Mouse (Mus musculus) retina, postnatal 1 day (tissue): Measurements from ENCODE around the gene Orai2.
"Not testable (repeated sequence)": the region's sequence is repeated elsewhere in the genome, so short reads cannot be mapped to it uniquely, and the experiment has no call there.

ENCODE experiments used
- DNase-seq: peaks from one replicate; pipeline ENCODE4 v3.0.0-alpha.2; 2012

The Orai2 gene

GRCm38 (mm10) chr5:136170512-136171362 lies at the start of gene Orai2:
Gene Orai2 (minus strand): TSS chr5:136170713.
- DNase-seq: peak; percentile 90

GRCm38 (mm10) chr5:136218585-136218984 lies 48.1 kb upstream of the Orai2 start:
- DNase-seq: no peak

GRCm38 (mm10) chr5:136217932-136218381 lies 47.4 kb upstream of the Orai2 start:
- no peak for DNase-seq

GRCm38 (mm10) chr5:136217004-136217665 lies 46.6 kb upstream of the Orai2 start:
- DNase-seq: no peak

- DNase-seq: peak; percentile 59
Measured at GRCm38 (mm10) chr5:136215958-136216357, 45.4 kb upstream of the Orai2 start.

GRCm38 (mm10) chr5:136215211-136215610 lies 44.7 kb upstream of the Orai2 start:
- no peak for DNase-seq

GRCm38 (mm10) chr5:136213716-136214115 lies 43.2 kb upstream of the Orai2 start:
- no peak for DNase-seq

- no peak for DNase-seq
Measured at GRCm38 (mm10) chr5:136212716-136213115, 42.2 kb upstream of the Orai2 start.

GRCm38 (mm10) chr5:136211341-136212102 lies 41.0 kb upstream of the Orai2 start:
- DNase-seq: not testable (repeated sequence)

- no peak for DNase-seq
Measured at GRCm38 (mm10) chr5:136210549-136210948, 40.0 kb upstream of the Orai2 start.

GRCm38 (mm10) chr5:136201832-136202231 lies 31.3 kb upstream of the Orai2 start:
- peak; percentile 85 for DNase-seq

- DNase-seq: peak; percentile 27
Measured at GRCm38 (mm10) chr5:136199526-136199925, 29.0 kb upstream of the Orai2 start.

GRCm38 (mm10) chr5:136198474-136199391 lies 28.2 kb upstream of the Orai2 start, which contains the start of gene Prkrip1:
Gene Prkrip1 (minus strand): TSS chr5:136198963.
- peak; percentile 97 for DNase-seq

GRCm38 (mm10) chr5:136191870-136192269 lies 21.4 kb upstream of the Orai2 start:
- DNase-seq: peak; percentile 17

GRCm38 (mm10) chr5:136186723-136187122 lies 16.2 kb upstream of the Orai2 start:
- DNase-seq: peak; percentile 63

- no peak for DNase-seq
Measured at GRCm38 (mm10) chr5:136183766-136184165, 13.3 kb upstream of the Orai2 start.

- DNase-seq: no peak
Measured at GRCm38 (mm10) chr5:136182830-136183229, 12.3 kb upstream of the Orai2 start.

- DNase-seq: no peak
Measured at GRCm38 (mm10) chr5:136182049-136182448, 11.5 kb upstream of the Orai2 start.

- DNase-seq: no peak
Measured at GRCm38 (mm10) chr5:136181197-136181596, 10.7 kb upstream of the Orai2 start.

GRCm38 (mm10) chr5:136179594-136179993 lies 9.1 kb upstream of the Orai2 start:
- DNase-seq: no peak

- no peak for DNase-seq
Measured at GRCm38 (mm10) chr5:136173606-136174463, 3.3 kb upstream of the Orai2 start.
